Mouse (Mus musculus): ENCODE data around the gene Gm44965.
"Not testable (repeated sequence)": the region's sequence is repeated elsewhere in the genome, so short reads cannot be mapped to it uniquely, and the experiment has no call there.

Gm44965 gene

DNA sequence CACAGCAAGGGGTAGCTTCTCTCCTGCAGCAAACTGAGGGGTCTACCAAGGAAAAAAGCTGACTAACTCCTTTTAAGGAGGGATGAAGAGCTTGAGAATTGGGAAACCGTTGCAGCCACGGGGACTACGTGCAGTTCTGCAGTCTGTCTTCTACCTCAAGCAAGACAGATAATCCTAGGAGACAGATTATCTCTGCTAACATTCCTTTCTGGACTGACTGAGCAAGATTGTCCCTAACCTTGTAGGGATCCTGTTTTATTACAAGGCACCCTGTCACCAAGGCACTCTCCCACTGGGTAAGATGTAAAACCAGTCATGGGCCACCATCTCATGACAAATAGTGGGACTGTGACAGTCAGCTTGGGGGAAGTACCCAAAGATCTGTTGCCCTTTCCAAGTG is 12.5 kb upstream of the Gm44965 start:
- DNase-seq, result no peak

DNA sequence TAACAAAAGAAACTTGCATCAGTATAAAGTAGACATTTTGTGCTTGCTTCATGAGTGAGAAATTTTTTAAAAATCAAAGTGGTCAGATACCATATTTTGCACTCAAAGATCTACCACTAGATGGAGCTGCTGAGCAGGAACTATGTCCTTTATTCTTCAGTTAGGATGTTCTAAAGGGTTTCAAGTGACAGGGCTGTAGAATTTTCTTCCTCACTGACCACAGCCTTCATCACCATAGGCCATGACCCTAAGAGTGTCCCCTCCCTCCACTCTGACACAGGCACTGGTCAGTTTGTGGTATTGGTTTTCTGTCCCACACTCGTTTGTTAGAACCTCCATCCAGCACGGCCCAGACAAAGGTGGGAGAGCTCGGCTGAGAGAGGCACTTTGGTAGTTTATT is 11.7 kb upstream of the Gm44965 start:
- DNase-seq, result no peak

DNA sequence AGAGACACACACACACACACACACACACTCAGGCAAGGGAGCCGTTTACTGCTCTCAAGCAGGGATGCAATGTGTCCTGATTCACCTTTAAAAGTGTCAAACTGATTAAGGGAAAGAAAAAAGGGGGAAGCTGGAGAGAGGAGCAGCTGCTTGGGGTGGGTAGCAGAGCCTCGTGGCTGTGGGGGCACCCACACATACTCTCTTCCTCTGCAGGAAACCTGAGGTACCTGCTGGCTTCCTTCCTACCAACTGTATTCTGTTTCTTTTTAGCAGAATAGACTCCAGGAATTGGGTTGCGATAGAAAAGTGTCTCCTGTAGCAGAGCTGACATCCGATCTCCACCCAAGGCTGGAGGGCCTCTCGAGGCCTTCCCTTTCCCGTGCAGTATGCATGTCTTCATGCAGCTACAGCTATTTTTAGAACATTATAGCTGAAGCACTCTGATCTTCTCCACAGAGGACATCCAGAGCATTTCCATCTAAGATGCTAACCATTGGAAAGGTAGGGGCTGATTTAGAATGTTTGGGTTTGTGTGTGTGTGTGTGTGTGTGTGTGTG is 4.5 kb upstream of the Gm44965 start, which contains the start of gene Gm45021:
Gene Gm45021, plus strand, starts transcription at position 417 of the 557 bp plus-strand sequence.
- DNase-seq, result no peak

DNA sequence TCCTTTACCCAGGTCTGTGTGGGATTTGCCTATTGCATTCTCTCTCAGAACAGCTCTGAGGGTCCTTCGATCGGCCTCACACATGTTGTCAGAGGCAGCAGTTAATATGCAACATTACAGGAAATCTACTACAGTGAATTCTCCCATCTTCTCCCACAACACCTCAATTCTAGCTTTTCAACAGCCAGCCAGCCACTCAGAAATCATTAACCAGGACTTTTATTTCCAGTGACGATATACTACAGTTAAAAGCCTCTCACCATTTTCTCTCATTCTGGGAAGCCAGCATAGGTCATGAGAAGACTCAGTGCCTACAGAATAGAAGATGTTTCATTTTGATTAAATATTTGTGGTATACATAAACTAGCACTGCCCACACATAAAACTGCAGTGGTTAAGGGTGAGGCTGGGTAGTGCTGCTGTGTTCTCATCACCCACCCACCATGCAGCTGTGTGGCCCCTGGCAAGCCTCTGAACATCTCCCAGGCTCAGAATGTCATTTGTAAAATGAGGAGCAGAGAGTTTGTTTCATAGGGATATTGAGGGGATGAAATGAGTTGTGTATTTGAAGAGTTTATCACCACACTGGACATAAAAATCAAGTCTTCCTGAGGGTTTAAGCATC is 2.4 kb upstream of the Gm44965 start:
- peak; percentile 28 for DNase-seq

DNA sequence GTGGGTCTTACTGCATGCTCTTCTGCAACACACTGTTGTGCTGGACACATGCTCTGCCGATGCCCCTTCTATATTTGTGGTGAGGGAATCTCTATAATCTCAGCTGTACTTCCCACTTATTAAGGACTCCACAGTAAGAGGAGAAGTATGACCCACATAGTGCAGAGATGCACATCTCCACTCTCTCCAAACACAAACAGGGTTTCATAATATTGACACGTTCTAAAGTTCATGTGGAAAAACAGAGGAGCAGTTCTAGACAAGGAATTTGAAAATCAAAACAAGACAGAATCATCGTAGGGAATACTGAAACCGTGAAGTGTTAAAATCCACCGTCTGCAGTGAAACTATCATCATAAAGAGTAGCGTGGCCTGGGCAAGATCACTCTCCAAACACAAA is 1.9 kb upstream of the Gm44965 start:
- DNase-seq, result no peak

DNA sequence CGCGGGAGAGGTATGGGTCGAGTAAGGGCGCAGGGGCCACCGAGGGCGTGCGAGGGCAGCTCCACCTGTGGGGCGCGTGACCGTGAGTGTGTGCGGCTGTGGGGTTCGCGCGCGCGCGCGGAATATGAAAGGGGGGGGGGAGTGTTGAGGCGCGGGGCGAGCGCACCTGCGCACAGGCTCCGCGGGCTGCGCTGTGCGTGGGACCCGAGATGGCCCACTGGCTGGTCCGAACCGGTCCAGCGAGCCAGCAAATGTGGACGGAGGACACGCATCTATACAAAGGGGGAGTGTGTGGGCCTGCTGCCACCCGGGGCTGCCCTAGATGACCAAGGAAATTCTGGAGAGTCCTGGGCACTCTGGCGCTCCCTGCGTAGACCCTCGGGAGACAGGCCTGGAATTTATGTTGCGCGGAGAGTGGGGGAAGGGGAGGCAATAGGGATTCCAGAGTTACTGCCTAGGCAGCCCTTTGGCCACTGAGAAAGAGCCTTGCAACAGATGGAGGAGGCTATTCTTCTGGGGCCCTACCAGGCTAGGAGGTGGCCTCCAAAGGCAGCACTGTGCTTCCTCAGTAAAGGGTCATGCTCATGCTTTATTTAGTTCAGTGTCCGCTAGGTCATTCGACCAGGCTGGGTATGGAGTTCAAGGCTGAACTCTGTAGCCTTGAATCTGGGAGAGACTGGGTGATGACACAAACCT is 450 bp downstream of the Gm44965 start:
- no peak for DNase-seq

DNA sequence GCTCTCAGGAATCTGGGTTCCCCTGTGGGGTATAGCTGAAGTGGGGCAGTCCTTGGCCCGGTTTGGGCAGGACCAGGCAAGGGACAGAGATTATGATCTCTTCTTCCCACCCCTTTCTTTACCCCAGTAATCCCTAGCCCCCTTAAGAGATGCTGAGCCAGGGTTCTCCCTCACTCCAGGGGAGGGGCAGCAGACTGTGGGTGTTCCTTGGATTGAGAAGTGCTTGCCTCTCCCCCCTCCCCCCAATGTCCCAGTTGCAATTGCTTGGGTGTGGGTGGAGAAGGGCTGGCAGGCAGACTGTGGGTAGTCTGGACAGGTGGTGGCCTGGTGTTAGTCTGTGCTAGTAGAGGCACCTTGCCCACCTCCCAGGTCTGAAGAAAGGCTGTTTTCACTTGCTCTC is 1.5 kb downstream of the Gm44965 start:
- peak; percentile 39 for DNase-seq

DNA sequence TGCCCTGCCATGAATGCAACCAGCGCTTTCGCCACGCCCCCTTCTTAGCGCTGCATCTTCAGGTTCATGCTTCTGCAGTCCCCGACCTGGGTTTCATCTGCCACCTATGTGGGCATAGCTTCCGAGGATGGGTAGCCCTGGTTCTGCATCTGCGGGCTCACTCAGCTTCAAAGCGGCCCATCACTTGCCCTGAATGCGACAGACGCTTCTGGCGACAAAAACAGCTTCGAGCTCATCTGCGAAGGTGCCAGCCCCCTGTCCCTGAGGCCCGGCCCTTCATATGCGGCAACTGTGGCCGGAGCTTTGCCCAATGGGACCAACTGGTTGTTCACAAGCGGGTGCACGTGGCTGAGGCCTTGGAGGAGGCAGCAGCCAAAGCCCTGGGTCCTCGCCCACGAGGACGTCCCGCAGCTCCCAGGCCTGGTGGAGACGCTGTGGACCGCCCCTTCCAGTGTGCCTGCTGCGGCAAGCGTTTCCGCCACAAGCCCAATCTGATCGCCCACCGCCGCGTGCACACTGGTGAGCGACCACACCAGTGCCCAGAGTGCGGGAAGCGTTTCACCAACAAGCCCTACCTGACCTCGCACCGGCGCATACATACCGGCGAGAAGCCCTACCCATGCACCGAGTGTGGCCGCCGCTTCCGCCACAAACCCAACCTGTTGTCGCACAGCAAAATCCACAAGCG is 2.9 kb downstream of the Gm44965 start:
- DNase-seq, result no peak

DNA sequence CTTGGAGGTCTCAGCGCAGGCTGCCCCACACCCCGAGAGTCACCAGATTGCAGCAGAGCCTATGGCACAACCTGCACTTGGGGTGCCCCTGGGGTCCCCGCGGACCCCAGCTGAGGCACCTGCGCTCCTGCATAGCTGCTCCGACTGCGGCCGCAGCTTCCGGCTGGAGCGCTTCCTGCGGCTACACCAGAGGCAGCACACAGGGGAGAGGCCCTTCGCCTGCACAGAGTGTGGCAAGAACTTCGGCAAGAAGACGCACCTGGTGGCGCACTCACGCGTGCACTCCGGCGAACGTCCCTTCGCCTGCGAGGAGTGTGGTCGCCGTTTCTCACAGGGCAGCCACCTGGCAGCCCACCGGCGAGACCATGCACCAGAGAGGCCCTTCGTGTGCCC is 3.5 kb downstream of the Gm44965 start:
- DNase-seq, result no peak

DNA sequence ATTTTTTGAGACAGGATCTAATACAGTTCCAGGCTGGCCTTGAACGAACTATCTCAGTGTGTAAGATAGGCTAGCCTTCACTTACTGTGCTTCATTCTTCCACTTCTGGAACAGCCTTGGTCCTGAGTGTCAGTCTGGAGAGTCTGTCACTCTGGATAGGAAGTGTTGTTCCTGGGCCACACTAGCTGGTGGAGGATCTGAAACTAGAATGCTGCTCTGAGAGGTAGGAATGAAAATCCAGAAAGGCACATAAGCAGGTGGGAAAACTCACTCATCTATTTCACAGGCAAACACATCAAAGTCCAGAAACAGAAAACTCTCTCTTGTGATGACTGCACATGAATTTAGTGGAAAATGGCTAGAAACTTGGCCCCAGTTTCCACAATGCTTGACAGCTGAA is 6.9 kb downstream of the Gm44965 start:
- DNase-seq, result no peak

DNA sequence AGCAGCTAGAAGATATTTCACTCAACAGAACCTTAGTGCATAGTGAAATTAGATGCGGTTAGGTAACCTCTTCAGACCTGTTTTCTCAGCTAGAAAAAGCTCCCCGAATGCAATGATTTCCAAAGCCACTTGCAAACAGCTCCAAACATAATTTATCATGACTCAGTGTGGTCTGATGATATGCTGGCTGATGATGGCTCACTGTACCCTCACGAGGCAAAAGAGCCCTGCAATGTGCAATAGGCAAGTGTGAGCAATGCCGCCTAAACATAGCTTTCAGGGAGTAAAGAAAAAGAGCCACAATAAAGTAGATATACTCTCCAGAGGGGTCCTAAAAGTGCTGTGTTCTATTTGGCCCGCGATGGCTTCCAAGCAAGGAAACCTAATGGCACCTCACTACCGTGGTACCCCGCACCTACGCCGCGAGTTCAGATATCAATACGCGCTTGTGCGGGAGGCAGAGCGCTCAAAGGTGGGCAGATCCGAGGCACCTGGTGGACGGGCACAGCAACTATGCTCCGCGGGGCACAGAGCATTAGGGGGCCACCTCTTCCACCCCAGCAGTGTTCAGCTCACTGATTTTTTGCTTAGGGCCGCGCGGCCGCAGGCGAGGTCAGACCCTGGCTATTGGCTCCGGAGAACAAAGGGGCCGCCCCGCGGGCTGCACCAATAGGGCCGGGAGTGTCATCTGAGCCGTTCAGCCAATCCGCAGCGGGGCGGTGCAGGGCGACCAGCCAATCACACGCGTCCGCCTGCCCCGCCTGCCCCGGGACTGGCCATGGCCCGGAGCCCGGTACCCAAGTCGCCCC is 7.7 kb downstream of the Gm44965 start, which contains the start of gene Zfp775:
Gene Zfp775, plus strand, starts transcription at position 793 of the 809 bp plus-strand sequence.
- peak; percentile 97 for DNase-seq

DNA sequence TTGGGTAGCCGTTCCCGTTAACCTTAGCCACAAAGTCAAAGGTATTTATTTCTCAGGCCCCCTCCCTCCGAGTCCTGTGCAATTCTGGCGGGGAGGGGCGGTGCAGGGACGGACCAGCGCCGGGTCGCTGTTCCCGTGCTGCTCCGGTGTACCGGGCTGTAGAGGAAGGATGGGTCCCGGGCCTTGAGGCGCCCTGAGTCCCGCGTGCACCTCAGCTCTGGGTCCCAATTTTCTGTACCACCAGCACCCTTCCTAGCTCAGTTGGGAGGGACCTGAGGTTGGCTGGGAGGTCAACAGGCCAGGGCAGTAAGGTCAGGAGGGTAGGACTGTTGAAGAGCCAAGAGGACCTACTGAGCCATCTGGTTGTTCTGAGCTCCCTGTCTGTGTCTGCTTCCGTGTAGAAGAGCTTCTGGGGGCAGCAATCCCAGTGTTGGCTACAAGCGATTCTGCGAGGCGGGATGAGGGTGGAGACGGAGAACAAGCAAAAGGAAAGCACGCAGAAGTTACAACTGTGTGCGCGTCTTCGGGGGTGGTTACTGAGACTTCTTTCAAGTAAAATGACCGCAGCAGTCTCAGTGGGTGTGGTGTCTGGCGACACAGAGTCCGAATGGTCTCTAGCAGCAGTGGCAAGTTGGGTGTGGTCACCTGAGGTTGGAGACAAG is 8.5 kb downstream of the Gm44965 start:
- DNase-seq, result no peak

DNA sequence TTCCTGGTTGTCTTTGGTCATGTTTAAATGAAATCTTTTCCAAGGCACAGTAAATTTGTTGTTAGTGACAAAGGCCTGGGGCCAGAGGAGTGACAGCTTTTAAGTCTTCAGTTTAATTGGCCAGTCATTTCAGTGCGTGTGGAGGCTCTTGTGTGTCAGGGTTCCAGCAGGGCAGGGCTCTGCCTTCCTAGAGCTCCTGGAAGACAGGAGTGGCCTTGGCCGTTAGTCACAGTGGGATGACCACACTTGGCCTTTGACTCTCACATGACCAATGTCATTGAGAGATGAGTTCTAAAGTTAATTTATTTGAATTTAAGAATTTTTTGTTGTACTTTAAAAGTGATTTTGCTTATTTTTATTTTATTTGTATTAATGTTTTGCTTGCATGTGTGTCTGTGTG is 14.4 kb downstream of the Gm44965 start:
- DNase-seq, result no peak

DNA sequence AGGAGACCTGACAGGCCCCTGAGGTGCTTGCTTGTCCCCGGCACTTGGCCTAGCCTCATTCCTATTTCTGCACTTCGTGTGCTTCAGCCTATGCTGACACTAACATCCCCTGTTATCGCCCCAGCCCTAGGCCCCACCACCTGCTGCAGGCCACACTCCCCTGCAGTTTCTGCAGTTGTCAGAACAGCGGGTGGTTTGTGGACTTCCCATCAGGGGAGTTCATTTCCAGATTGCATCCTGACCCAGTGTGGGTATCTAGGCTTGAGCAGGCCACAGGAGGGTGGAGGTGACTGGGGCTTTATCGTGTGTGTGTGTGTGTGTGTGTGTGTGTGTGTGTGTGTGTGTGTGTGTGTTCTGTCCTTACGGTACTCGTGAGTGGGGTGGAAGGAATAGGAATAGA is 15.8 kb downstream of the Gm44965 start:
- no peak for DNase-seq

DNA sequence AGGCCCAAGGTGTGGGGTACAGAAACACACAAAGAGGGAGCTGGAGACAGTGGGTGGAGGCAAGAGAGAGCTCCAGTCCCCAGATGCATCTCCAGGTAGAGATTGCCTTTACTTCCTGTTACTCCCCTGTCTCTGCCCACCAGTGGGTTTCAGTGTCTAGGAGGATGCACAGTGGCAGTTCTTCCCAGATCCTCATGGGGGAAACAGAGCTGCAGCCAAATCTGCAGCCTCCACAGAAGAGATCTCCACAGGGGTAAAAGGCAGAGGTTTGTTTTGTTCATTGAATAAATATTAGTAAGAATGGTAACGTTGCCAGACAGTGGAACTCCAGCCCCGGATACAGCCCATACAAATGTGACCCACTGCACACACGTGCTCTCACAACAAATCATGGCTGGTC is 16.9 kb downstream of the Gm44965 start:
- DNase-seq, result no peak

DNA sequence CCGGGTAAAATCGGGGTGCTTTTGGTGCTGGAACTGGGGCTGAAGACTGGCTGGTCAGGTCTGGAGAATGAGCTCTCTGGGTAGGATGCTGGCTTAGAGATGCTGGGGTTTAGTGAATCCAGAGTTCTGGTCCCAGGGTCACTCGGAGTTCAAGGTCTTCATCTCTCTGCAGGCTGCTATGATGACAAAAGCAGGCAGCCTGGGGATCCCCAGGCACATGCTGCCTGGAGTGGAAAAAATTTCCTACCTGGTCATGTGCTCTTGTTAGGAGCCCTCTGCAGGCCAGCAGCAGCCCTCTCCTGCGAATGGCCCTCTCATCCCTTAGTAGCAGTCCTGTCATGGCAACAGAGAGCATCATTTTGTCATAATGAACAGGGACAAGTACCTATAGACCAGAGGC is 19.7 kb downstream of the Gm44965 start:
- DNase-seq, result no peak

DNA sequence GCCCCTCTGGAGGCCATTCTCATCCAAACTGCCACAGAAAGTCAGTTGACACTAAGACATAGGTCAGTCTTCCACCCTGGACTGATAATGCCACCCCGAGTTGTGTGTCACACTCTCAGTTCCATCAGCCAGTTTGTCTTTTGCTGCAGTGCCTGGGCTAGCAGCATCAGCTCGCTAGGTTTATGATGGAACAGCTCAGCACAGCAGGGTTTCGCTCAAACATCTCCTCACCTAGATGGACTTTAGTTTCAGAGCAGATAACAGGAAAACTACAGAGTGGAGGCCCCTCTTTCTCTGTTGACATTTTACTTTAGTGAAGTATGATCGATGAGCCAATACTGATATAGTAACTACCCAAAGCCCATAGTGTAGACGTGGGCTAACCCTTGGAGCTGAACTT is 21.0 kb downstream of the Gm44965 start:
- no peak for DNase-seq

DNA sequence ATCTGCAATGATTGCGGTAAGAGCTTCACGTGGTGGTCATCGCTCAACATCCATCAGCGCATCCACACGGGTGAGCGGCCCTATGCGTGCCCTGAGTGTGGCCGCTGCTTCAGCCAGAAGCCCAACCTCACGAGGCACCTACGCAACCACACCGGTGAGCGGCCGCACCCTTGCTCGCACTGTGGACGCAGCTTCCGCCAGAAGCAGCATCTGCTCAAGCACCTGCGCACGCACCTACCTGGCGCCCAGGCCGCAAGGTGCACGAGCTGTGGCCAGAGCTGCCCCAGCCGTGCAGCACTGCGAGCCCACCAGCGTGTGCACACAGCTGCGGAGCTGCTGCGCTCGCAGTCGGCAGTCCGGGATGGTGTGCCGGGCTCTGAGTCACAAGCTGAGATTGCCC is 26.3 kb downstream of the Gm44965 start:
- DNase-seq, result no peak

DNA sequence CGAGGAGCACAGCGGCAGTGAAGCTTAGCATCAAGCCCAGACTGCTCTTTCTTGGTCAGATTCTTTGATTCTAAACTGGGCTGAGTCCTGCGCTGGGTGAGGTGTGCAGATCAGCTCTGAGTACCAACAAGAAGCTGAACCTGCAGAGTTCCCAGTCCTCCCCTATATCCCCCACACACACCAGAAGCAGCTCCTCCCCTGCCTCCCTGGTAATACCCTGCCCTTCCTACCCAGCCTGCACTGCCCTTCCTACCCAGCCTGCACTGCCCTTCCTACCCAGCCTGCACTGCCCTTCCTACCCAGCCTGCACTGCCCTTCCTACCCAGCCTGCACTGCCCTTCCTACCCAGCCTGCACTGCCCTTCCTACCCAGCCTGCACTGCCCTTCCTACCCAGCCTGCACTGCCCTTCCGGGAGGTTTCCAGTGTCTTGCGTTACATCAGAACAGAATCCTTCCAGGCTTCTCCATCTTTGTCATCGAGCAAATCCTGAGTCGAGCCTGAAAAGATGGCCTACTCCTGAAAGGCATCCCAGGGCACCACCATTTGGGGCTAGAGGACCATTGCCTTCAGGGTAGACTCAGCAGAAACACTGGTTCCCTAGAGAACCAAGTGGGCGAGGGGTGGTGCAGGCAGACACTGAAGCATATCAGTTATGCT is 28.6 kb downstream of the Gm44965 start:
- DNase-seq, result not testable (repeated sequence)

DNA sequence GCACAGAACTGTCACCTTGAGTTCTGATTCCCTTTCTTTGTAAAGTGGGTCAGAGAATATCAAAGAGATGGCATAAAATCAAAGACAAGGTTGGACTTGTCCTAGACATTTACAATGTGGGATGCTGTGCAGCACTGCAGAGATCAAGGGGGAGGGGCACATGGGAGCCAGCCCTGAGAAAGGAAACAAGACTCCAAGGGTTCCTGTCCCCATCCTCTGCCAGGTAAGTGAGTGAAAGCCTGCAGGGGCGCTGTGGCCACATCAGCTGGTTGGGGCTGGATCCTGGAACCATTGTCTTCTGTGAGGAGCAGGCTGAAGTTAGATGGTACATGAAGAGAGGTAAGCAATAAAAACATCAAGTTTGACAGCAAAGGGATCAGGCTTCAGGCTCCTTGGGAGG is 29.7 kb downstream of the Gm44965 start:
- no peak for DNase-seq

DNA sequence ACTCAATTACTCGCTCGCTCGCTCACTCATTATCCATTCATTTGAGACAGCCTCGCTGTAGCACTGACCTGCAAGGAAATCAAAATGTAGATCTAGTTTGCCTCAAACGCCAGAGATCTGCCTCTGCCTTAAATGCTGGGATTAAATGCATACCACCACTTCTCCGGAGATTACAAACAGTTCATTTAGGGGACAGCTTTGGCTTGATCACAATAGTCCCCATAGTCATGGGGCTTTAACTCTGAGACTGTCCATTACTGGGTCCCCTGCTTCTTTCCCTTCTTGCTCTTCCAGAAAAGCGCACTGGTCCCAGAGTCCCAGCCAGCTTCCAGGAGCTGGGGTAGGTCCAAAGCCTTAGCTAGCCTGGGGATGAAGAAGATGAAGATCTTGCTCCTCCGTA is 32.7 kb downstream of the Gm44965 start, which contains the start of gene AI854703:
Gene AI854703, plus strand, starts transcription at position 301 of the 400 bp plus-strand sequence.
- no peak for DNase-seq

DNA sequence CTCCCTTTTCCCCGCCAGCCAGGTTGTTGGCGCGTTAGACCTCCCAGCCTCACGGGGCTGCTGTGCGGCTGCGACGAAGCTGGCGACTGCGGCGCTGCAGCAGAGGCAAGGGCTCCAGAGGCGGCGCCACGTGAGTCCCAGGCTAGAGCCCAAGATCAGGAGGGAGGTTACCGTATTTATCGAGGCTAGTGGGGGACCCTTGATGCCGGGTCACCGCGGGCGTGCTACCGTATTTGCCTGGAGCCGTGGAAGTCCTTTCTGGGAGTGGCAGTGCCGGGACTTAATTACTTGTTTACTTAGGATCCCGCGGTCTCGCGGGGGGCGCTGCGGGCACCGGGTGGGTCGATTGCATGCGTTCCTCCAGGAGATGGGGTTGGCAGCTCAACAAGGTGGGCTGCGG is 33.2 kb downstream of the Gm44965 start:
- peak; percentile 82 for DNase-seq

Measured in kidney, adult 18-20 months (tissue).